Mouse (Mus musculus): ENCODE results near the gene Slc7a14.

Gene Slc7a14

DNA sequence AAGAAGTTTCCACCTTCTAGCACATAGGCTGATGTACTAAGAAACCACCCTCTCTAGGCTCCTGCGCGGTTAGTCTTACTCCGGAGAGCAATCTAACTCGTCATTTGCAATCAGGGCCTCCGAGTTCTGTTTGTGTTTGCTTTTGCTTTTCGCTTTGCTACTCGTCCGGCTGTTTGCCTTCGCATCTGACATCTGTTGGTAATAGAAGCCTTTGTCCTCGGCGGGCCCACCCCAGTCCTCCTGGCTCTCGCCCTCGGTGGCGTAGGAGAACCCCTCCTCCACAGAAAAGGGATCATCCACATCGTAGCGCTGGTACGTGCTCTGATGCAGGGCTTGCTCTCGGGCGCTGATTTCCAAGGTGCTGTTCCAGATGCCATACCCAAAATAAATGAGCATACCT is 101.2 kb downstream of the Slc7a14 start:
- DNase-seq (ENCODE audit: low spot score in 2 of 2), result no peak

GRCm38 (mm10) chr3:31208458-31208994 is 101.7 kb downstream of the Slc7a14 start:
- no peak for DNase-seq (ENCODE audit: low spot score in 2 of 2)

DNA sequence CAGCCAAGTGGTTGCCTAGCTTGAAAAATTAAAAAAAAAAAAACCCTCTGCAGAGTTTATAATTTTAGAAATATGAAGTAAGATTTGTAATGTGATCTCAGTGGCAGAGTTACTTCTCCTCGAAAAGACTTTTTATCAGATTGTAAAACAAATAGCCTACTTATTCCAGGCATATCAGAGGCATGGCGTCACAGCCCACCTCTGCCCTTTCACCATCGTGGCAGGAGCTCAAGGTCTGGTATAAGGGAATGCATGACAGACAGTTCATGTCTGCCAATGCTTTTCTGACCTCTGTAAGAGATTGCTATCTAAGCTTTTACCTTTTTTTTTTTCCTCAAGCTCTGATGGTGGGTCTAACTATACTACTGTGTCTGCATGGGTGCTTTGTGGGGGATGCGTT is 102.1 kb downstream of the Slc7a14 start:
- DNase-seq (ENCODE audit: low spot score in 2 of 2), result no peak

DNA sequence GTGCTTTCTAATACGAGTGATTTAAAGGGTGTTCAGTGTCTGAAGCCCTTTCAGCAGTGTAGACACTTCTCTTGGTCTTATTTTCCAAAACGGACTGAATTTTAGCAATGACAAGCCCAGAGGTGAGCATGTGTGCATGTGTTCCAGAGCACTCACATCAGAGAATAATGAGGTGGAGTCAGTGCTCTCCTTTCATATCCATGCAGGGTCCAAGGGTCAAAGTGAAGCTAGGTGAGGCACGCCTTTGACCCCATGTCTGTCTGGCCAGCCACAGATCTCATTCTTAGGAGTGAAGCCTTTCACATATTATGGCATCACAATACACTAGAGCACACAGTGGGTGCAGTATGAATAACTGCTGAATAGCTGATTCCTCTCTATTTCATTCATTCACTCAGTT is 105.0 kb downstream of the Slc7a14 start:
- no peak for DNase-seq (ENCODE audit: low spot score in 2 of 2)

GRCm38 (mm10) chr3:31203947-31204346 is 106.2 kb downstream of the Slc7a14 start:
- no peak for DNase-seq (ENCODE audit: low spot score in 2 of 2)

GRCm38 (mm10) chr3:31199162-31199877 is 110.9 kb downstream of the Slc7a14 start:
- no peak for DNase-seq (ENCODE audit: low spot score in 2 of 2)

DNA sequence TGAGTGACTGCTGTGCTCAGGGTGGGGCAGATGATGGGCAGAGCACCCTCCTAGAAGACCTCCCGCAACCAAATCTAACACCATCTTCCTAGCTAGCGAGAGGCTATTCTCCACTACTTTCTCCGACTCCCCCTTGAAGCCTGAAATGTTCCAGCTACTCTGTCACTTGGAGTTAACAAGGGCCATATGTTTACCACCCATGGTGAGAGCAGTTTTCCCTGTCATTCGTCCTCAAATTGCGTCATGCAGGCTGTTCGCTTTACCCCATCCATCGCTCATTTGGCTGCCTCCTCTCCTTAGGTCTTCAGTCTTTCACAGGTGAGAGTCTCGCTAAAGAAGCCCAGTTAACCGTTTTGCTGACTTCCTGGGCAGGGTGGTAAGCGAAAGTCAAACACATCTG is 118.8 kb downstream of the Slc7a14 start:
- peak in 1 of 2 experiments; percentile 26 for DNase-seq (ENCODE audit: low spot score in 2 of 2)

- DNase-seq (ENCODE audit: low spot score in 2 of 2), result no peak
Measured at GRCm38 (mm10) chr3:31190342-31190741, 119.8 kb downstream of the Slc7a14 start.

DNA sequence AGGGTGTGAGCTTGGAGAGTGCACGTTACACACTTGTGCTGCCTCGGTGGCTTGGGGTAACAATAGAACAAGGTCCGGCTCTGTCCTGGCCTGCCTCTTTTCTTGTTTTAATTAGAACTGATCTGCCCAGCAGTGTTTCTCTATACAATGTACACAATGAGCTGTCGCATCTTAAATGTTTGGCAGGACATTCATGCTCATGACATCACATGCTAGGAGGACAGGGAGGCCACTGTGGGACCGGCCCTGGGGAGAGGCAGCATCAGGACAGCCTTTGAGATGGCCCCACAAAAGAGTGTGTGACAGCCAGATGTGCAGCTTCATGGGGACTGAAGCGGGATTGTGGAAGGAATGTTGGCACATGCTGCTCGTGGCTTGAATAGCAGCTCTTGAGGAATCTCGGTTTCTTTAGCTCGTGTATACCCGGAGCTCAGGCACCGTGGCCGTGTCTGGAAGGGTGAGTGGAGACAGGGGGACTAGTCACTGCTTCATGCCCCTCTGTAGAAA is 143.8 kb downstream of the Slc7a14 start:
- no peak for DNase-seq (ENCODE audit: low spot score in 2 of 2)

- DNase-seq (ENCODE audit: low spot score in 2 of 2), result no peak
Measured at GRCm38 (mm10) chr3:31165803-31166202, 144.4 kb downstream of the Slc7a14 start.

DNA sequence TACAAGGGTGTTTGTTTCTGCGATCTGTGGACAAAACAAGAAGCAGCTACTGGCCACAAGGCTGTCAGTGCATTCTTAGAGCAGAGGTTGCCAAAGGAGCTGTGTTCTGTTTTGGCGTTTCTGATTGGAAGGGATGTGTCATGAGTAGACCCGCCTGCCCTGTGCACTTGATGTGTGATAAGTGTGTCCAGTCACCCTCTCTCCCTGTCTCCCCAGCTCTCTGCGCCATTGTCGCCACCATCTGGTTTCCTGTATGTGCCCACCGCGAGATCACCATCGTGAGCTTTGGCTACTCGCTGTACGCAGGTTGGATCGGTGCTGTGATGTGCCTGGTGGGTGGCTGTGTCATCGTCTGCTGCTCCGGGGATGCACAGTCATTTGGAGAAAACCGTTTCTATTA is 147.3 kb downstream of the Slc7a14 start:
- DNase-seq (ENCODE audit: low spot score in 2 of 2), result no peak

DNA sequence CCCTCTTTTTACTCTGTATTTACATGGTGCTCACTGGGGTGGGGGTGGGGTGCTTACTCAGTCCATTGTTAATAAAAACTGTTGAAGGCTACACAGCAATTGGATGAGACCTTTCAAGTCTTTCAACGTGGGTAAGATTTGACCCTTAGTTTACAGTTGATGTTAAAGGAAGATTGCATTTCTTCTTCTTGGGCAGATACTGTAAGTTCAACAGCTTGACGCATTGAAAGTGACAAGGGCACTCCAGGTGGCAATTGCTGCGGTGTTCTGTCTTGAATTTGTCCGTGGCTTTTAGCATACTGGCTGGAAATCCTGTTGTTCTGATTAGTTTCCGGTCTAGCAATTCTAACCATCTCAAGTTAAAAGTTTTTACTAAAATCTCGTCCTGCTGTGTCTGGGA is 148.8 kb downstream of the Slc7a14 start:
- no peak for DNase-seq (ENCODE audit: low spot score in 2 of 2)

- no peak for DNase-seq (ENCODE audit: low spot score in 2 of 2)
Measured at GRCm38 (mm10) chr3:31160046-31160445, 150.1 kb downstream of the Slc7a14 start.

DNA sequence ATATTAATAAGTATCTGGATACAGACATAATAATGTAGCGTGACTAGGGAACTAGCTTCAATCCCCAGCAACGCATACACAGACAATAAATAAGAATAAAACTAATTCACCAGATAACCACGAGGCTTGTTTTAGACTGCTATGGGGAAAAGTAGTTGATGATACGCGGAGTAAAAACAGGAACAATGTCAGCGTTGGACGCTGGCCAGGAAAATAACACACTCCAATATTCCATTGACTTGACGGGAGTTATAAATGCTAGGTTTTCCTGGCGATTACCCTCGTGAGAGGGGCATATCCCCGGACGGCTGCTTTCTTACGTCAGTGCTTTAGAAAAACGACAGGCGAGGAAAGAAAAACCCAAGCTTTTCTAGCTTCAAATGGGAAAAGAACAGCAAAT is 152.4 kb downstream of the Slc7a14 start:
- DNase-seq (ENCODE audit: low spot score in 2 of 2), result no peak

DNA sequence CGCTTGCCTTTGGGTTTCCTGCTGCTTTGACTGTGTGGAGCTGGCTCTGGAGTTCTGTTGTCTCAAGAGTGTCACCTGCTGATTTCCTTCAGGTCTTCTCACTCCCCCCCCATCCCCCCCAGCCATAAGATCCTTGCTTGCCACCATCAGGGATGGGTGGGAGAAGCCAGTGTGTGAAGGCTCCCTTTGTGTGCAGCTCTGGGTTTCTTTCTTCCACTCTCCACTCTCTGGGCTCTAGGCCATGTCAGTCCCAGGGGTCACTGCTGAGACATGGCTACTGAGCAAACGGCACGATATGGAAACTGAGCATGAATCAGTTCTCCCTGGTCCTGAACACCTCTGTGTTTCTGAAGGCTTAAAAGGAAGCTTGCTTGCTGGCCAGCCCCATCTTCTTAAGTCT is 154.1 kb downstream of the Slc7a14 start:
- DNase-seq (ENCODE audit: low spot score in 2 of 2), result no peak
